Mouse (Mus musculus): ENCODE results near the gene Endog.

Gene Endog

DNA sequence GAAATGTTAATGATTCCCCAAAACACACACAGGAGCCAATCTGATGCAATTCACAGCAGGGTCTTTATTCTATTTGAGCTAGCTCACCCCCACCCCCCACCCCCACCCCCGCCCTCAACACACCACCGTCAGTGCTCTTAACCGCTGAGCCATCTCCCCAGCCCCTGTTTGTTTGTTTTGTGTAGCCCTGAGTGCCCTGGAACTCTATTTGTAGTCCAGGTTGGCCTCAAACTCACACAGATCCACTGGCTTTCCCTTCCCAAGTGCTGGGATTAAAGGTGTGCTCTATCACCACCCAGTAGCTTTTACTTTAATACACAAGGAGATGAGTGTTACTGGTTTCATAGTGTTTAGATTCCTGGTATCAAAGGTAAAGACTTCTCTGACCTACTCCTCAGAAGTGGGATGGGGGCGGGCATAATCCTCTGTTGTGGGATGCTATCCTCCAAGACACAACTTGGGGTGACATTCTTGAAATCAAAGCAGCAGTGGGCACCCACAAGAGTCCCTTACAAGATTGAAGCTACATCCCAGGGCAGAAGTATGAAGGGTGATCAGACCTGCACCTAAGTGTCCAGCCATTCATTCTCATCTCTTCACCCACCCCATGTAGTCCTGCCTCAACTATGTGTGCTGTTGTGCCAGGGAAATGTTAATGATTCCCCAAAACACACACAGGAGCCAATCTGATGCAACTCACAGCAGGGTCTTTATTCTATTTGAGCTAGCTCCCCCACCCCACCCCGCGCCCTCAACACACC is 40.3 kb downstream of the Endog start:
- DNase-seq (ENCODE audit: low spot score in 2 of 2): no peak

DNA sequence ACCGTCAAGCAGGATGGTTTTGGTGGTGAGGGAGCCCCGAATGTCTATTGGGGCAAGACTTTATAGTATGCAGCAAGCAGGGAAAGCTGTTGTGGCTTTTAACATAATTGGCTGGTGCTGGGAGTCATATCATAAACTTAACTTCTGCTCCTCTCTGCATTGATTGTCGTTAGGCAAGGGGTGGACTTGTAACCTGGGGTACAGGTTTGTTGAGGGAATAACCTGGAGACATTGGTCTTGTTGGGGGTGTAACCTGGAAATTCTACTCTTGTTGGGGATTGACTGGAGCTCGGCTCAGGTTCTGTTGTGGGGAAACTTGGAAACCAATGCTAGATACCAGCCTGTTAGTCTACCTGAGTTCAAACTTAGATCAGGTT is 40.9 kb downstream of the Endog start:
- DNase-seq (ENCODE audit: low spot score in 2 of 2): no peak

DNA sequence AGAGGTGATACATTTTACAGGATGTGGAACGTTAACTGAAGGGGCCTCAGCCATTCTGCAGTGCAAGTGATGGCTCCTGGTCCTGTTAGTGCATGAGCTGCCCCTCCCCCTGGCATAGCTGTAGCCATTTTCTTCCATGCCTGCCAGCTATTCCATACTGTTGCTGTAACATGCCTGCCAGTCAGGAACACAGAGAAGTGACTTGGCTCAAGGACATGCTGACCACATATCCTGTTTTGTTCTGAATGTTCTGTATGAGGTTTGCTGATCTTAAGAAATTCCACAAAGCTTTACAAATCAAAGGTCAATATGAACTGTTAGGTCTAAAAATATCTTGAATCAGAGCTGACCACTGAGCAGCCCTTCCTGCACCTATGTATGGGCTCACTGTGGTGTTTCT is 41.7 kb downstream of the Endog start:
- DNase-seq (ENCODE audit: low spot score in 2 of 2): no peak

DNA sequence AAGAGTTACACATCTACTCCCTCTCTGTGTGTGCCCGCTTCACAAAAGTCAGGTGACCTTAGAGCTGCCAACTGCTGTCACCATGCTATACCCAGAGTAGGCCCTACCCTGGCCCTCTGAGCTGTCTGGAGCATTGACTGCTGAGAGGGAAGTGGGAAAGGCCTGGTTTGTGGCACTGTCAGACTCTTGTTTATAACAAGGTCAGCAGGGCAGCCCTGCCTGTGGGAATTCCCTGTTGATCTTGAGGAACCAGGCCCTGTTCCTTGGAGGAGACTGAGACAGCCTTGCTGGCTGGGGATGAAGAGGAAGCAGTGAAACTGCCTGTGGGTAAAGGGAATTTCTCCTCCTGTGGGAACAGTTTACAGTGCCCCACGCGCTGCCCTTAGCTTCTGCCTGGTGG is 43.5 kb downstream of the Endog start:
- no peak for DNase-seq (ENCODE audit: low spot score in 2 of 2)

DNA sequence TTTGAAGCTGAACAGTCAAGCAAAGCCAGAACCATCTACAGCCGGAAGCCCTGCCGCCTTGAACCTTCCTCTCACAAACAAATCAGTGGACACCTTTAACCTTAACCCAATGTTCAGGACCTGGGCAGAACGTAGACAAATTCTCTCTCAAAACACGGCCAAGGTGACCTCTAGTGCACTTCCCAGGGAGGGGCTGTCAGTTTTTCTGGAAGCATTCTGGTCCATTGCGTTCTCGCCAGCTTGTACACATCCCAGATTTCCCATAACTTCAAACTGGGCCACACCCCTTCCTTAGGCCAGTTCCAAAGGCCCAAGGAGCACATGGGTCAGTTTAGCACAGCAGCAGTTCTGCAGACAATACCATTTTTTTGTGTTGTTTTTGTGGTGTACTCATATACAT is 44.2 kb downstream of the Endog start:
- DNase-seq (ENCODE audit: low spot score in 2 of 2): no peak

DNA sequence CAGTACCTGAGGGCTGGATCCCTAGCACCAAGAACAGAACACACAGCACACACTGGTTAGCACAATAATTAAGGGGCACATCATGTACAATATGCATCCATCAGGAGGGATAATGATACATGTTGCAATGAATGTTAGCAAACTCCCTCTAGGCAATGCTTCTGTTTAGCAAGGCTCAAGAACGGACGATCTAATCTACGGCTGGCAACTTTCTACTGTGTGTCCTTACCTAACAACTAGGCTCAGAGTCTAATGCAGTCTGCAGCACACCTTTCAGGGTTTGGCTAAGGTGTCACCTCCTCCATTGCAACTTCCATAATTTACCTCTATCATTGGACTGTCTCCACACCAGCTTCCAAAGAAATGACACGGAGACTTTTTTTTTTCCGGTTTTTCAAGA is 45.0 kb downstream of the Endog start:
- DNase-seq (ENCODE audit: low spot score in 2 of 2): no peak
